Mouse (Mus musculus) spleen, adult 2 months (tissue): ENCODE data around the gene Gm27021.

ENCODE experiments used
- CTCF ChIP-seq: fragments of 200-500 bp; IDR thresholded peaks from 2 replicates; pipeline ENCODE4 v1.5.1; 2011; ENCODE audit warnings: mild to moderate bottlenecking, inconsistent platforms; ENCODE audit not compliant: insufficient read depth, insufficient read length, insufficient replicate concordance; ENCODE audit errors: extremely low read depth
- POLR2A ChIP-seq: fragments of 200-500 bp; IDR thresholded peaks from 2 replicates; pipeline ENCODE4 v1.6.1; 2011; ENCODE audit warnings: low read depth, low read length, inconsistent platforms

GRCm38 (mm10) chr8:120678447-120678846 is 10.6 kb upstream of the Gm27021 start:
- TF ChIP-seq POLR2A, result no peak
- TF ChIP-seq CTCF, result peak; percentile 93; the same call in 1 of the 2 replicates
